Mouse (Mus musculus): ENCODE measurements around the gene Izumo4.

Izumo4 gene

GRCm38 (mm10) chr10:80701721-80702535 lies at the start of gene Izumo4, which contains the start of gene Mob3a:
TSS of gene Izumo4 (plus strand) at chr10:80702184.
TSS of gene Mob3a (minus strand) at chr10:80701977.
- DNase-seq (ENCODE audit: low spot score), result peak; percentile 99

- no peak for DNase-seq (ENCODE audit: low spot score)
Measured at GRCm38 (mm10) chr10:80653156-80653720, 48.7 kb upstream of the Izumo4 start.

- DNase-seq (ENCODE audit: low spot score), result no peak
Measured at GRCm38 (mm10) chr10:80654866-80655265, 47.1 kb upstream of the Izumo4 start.

- no peak for DNase-seq (ENCODE audit: low spot score)
Measured at GRCm38 (mm10) chr10:80655406-80656129, 46.4 kb upstream of the Izumo4 start.

- DNase-seq (ENCODE audit: low spot score), result peak; percentile 100
Measured at GRCm38 (mm10) chr10:80656130-80656862, 45.7 kb upstream of the Izumo4 start.

GRCm38 (mm10) chr10:80656863-80657623 lies 44.9 kb upstream of the Izumo4 start, which contains the start of gene Btbd2:
TSS of gene Btbd2 (minus strand) at chr10:80657071.
- DNase-seq (ENCODE audit: low spot score), result no peak

- DNase-seq (ENCODE audit: low spot score), result no peak
Measured at GRCm38 (mm10) chr10:80658194-80658840, 43.7 kb upstream of the Izumo4 start.

- no peak for DNase-seq (ENCODE audit: low spot score)
Measured at GRCm38 (mm10) chr10:80658841-80659202, 43.2 kb upstream of the Izumo4 start.

GRCm38 (mm10) chr10:80659213-80659612 lies 42.8 kb upstream of the Izumo4 start:
- peak; percentile 88 for DNase-seq (ENCODE audit: low spot score)

- DNase-seq (ENCODE audit: low spot score), result peak; percentile 69
Measured at GRCm38 (mm10) chr10:80661149-80661548, 40.8 kb upstream of the Izumo4 start.

GRCm38 (mm10) chr10:80663485-80664196 lies 38.3 kb upstream of the Izumo4 start:
- no peak for DNase-seq (ENCODE audit: low spot score)

GRCm38 (mm10) chr10:80664197-80665015 lies 37.6 kb upstream of the Izumo4 start:
- DNase-seq (ENCODE audit: low spot score), result no peak

GRCm38 (mm10) chr10:80665016-80665380 lies 37.0 kb upstream of the Izumo4 start:
- peak; percentile 38 for DNase-seq (ENCODE audit: low spot score)

GRCm38 (mm10) chr10:80665459-80665858 lies 36.5 kb upstream of the Izumo4 start:
- no peak for DNase-seq (ENCODE audit: low spot score)

GRCm38 (mm10) chr10:80665981-80666733 lies 35.8 kb upstream of the Izumo4 start:
- DNase-seq (ENCODE audit: low spot score), result no peak

GRCm38 (mm10) chr10:80666837-80667412 lies 35.1 kb upstream of the Izumo4 start:
- no peak for DNase-seq (ENCODE audit: low spot score)

- DNase-seq (ENCODE audit: low spot score), result no peak
Measured at GRCm38 (mm10) chr10:80668614-80669013, 33.4 kb upstream of the Izumo4 start.

GRCm38 (mm10) chr10:80669018-80669417 lies 33.0 kb upstream of the Izumo4 start:
- DNase-seq (ENCODE audit: low spot score), result no peak

Data from embryo, embryonic 10.5 days (tissue).